Mouse (Mus musculus) kidney, postnatal 25 days (tissue): ENCODE data around the gene Il9r.
"Not testable (repeated sequence)": the region's sequence is repeated elsewhere in the genome, so short reads cannot be mapped to it uniquely, and the experiment has no call there.

Experiments used
- DNase-seq, 2 experiments: peaks; one replicate each; pipeline ENCODE4 v3.0.0; 2021; ENCODE audit warnings: mixed read lengths in 2 of 2

Gene Il9r

GRCm38 (mm10) chr11:32226124-32226871, 26.2 kb upstream of the Il9r start, which contains the start of gene Mpg:
Gene Mpg (plus strand): TSS chr11:32226505.
- peak; percentile 91 to 95 for DNase-seq

- peak; percentile 36 to 64 for DNase-seq
Measured at GRCm38 (mm10) chr11:32225222-32226104, 25.4 kb upstream of the Il9r start.

GRCm38 (mm10) chr11:32224468-32225139, 24.5 kb upstream of the Il9r start:
- DNase-seq: peak; percentile 91 to 92

- DNase-seq: no peak
Measured at GRCm38 (mm10) chr11:32223297-32223967, 23.4 kb upstream of the Il9r start.

- DNase-seq: peak; percentile 66 to 83
Measured at GRCm38 (mm10) chr11:32222570-32223194, 22.6 kb upstream of the Il9r start.

- peak; percentile 72 to 91 for DNase-seq
Measured at GRCm38 (mm10) chr11:32221951-32222409, 21.9 kb upstream of the Il9r start, which contains the start of gene Rhbdf1. Gene Rhbdf1 (minus strand): TSS chr11:32222300.

- peak; percentile 86 to 95 for DNase-seq
Measured at GRCm38 (mm10) chr11:32221225-32221950, 21.3 kb upstream of the Il9r start.

GRCm38 (mm10) chr11:32220607-32221224, 20.6 kb upstream of the Il9r start:
- peak in 1 of 2 experiments; percentile 83 for DNase-seq

- DNase-seq: no peak
Measured at GRCm38 (mm10) chr11:32219287-32219686, 19.2 kb upstream of the Il9r start.

GRCm38 (mm10) chr11:32218501-32219050, 18.5 kb upstream of the Il9r start:
- DNase-seq: no peak

GRCm38 (mm10) chr11:32216851-32217250, 16.8 kb upstream of the Il9r start:
- peak; percentile 79 to 90 for DNase-seq

GRCm38 (mm10) chr11:32215372-32216162, 15.5 kb upstream of the Il9r start:
- peak in 1 of 2 experiments; percentile 38 for DNase-seq

GRCm38 (mm10) chr11:32210623-32211022, 10.5 kb upstream of the Il9r start:
- no peak for DNase-seq

GRCm38 (mm10) chr11:32205058-32205873, 5.2 kb upstream of the Il9r start, which contains the start of gene Snrnp25:
Gene Snrnp25 (plus strand): TSS chr11:32205415.
- DNase-seq: peak; percentile 98 to 99

GRCm38 (mm10) chr11:32201922-32202685, 2.0 kb upstream of the Il9r start:
- DNase-seq: no peak

GRCm38 (mm10) chr11:32200992-32201391, 913 bp upstream of the Il9r start:
- DNase-seq: not testable (repeated sequence)

GRCm38 (mm10) chr11:32199230-32199629, 849 bp downstream of the Il9r start:
- DNase-seq: peak in 1 of 2 experiments; percentile 15
